Mouse (Mus musculus) layer of hippocampus, adult 8-10 months (tissue): ENCODE data around the gene Nab1. TPM values are rescaled to one million over a fixed set of nuclear protein-coding genes. Genes with fewer than 3 reads are reported as not detected.
"Not testable (repeated sequence)": the region's sequence is repeated elsewhere in the genome, so short reads cannot be mapped to it uniquely, and the experiment has no call there.

Source experiments
- DNase-seq, 2 experiments: peaks; one replicate each; pipeline ENCODE4 v3.0.0; 2022; ENCODE audit warnings: low spot score in 2 of 2
- total RNA-seq, 4 experiments: library from RNA; stranded (reverse); gene quantifications; 2 replicates each; pipeline ENCODE4 v1.2.4; 2022

The Nab1 gene
- total RNA-seq, result 10 to 100 TPM; 32.1 to 42.8 (median 34.1) TPM

GRCm38 (mm10) chr1:52500314-52500981 is at the start of gene Nab1:
TSS of gene Nab1 (minus strand) at chr1:52500679.
- DNase-seq, result peak; percentile 45 to 51

GRCm38 (mm10) chr1:52547451-52547850 is 47.0 kb upstream of the Nab1 start:
- DNase-seq, result no peak

GRCm38 (mm10) chr1:52546796-52547195 is 46.3 kb upstream of the Nab1 start:
- no peak for DNase-seq

- not testable (repeated sequence) for DNase-seq
These were observed 39.6 kb upstream of the Nab1 start for GRCm38 (mm10) chr1:52540124-52540523.

- no peak for DNase-seq
These were observed 29.5 kb upstream of the Nab1 start for GRCm38 (mm10) chr1:52529933-52530332.

GRCm38 (mm10) chr1:52527656-52528055 is 27.2 kb upstream of the Nab1 start:
- DNase-seq, result no peak

- no peak for DNase-seq
These were observed 26.8 kb upstream of the Nab1 start for GRCm38 (mm10) chr1:52527252-52527651.

- DNase-seq, result no peak
These were observed 24.2 kb upstream of the Nab1 start for GRCm38 (mm10) chr1:52524663-52525062.

- DNase-seq, result peak; percentile 75
These were observed 23.7 kb upstream of the Nab1 start for GRCm38 (mm10) chr1:52524150-52524549.

GRCm38 (mm10) chr1:52521436-52521993 is 21.0 kb upstream of the Nab1 start:
- peak; percentile 59 to 72 for DNase-seq

- DNase-seq, result no peak
These were observed 19.7 kb upstream of the Nab1 start for GRCm38 (mm10) chr1:52520131-52520530.

- DNase-seq, result no peak
These were observed 14.8 kb upstream of the Nab1 start for GRCm38 (mm10) chr1:52515249-52515648.

- DNase-seq, result no peak
These were observed 11.4 kb upstream of the Nab1 start for GRCm38 (mm10) chr1:52511788-52512425.

- DNase-seq, result no peak
These were observed 5.7 kb upstream of the Nab1 start for GRCm38 (mm10) chr1:52506211-52506610.

- no peak for DNase-seq
These were observed 1.8 kb upstream of the Nab1 start for GRCm38 (mm10) chr1:52502296-52502695.

- no peak for DNase-seq
These were observed 1.2 kb upstream of the Nab1 start for GRCm38 (mm10) chr1:52501688-52502133.

GRCm38 (mm10) chr1:52501090-52501489 is 611 bp upstream of the Nab1 start:
- no peak for DNase-seq

- peak in 1 of 2 experiments; percentile 36 for DNase-seq
These were observed 722 bp downstream of the Nab1 start for GRCm38 (mm10) chr1:52499601-52500313.

GRCm38 (mm10) chr1:52498786-52499450 is 1.6 kb downstream of the Nab1 start:
- DNase-seq, result no peak

- no peak for DNase-seq
These were observed 10.8 kb downstream of the Nab1 start for GRCm38 (mm10) chr1:52489538-52490181.

GRCm38 (mm10) chr1:52484980-52485379 is 15.5 kb downstream of the Nab1 start:
- no peak for DNase-seq
